Mouse (Mus musculus) E14TG2a.4 (cell line): ENCODE measurements around the gene Far2.

Experiments used
- CTCF ChIP-seq: conservative IDR thresholded peaks from 2 replicates; pipeline ENCODE4 v1.5.1; 2014; ENCODE audit warnings: low read length
- POU5F1 ChIP-seq: IDR thresholded peaks from 2 replicates; pipeline ENCODE4 v1.6.1; 2014; ENCODE audit warnings: low read length, borderline replicate concordance

GRCm38 (mm10) chr6:148102434-148102833, 55.4 kb downstream of the Far2 start:
- TF ChIP-seq CTCF (no peak), POU5F1 (no peak)
